Mouse (Mus musculus) hindbrain, embryonic 16.5 days (tissue): ENCODE measurements at regions not wholly inside any gene's neighbourhood (a gene's known extent, or its start where the extent isn't known, plus 50 kb on each side); places are given as distances from the start of the nearest gene placed in this dataset.

Experiments used
- ATAC-seq: fragments of 200-750 bp; cut with Nextera tagmentation; 2 replicates; pipeline ENCODE4 v1.8.0; 2017; ENCODE audit warnings: moderate TSS enrichment, moderate library complexity
- H3K27ac ChIP-seq: fragments of 300-500 bp; sonication (generic); 2 replicates; pipeline ENCODE4 v1.5.1; 2014; ENCODE audit warnings: low read depth, mild to moderate bottlenecking, control low read depth, low read length, moderate library complexity
- H3K27me3 ChIP-seq: fragments of 300-500 bp; sonication (generic); replicated peaks from 2 replicates; pipeline ENCODE4 v1.6.1; 2014; ENCODE audit warnings: low read length; ENCODE audit not compliant: control insufficient read depth, insufficient read depth
- H3K36me3 ChIP-seq: fragments of 300-500 bp; sonication (generic); 2 replicates; pipeline ENCODE4 v1.6.1; 2014; ENCODE audit warnings: mild to moderate bottlenecking, low read length, moderate library complexity, mixed read lengths; ENCODE audit not compliant: control insufficient read depth, insufficient read depth
- H3K4me1 ChIP-seq: fragments of 300-500 bp; sonication (generic); 2 replicates; pipeline ENCODE4 v1.6.1; 2014; ENCODE audit warnings: low read depth, low read length; ENCODE audit not compliant: control insufficient read depth, insufficient read depth
- H3K4me2 ChIP-seq: fragments of 300-500 bp; sonication (generic); 2 replicates; pipeline ENCODE4 v1.6.1; 2014; ENCODE audit warnings: mild to moderate bottlenecking, low read length, control low read depth, moderate library complexity
- H3K4me3 ChIP-seq: fragments of 300-500 bp; sonication (generic); 2 replicates; pipeline ENCODE4 v1.5.1; 2014; ENCODE audit warnings: mild to moderate bottlenecking, low read length, control low read depth, moderate library complexity
- H3K9ac ChIP-seq: fragments of 300-500 bp; sonication (generic); 2 replicates; pipeline ENCODE4 v1.6.1; 2014; ENCODE audit warnings: low read depth, mild to moderate bottlenecking, control low read depth, low read length, moderate library complexity
- H3K9me3 ChIP-seq: fragments of 300-500 bp; sonication (generic); 2 replicates; pipeline ENCODE4 v1.6.1; 2014; ENCODE audit warnings: mild to moderate bottlenecking, low read length, moderate library complexity; ENCODE audit not compliant: control insufficient read depth
- WGBS: fragments of 180-500 bp; shearing (Covaris S2); extraction: QIAGEN DNeasy Blood & Tissue Kit; methylation state at CpG from one replicate; pipeline ENCODE4 v1.1.7; 2014; 5-methylcytosine and 5-hydroxymethylcytosine counted together

GRCm38 (mm10) chr5:54178966-54179547 lies 180.8 kb downstream of the Stim2 start:
- no peak overlapping the region for H3K27ac ChIP-seq
- no peak overlapping the region for H3K4me3 ChIP-seq
- H3K36me3 ChIP-seq = no peaks in the 10 kb centered on the region
- no peaks in the 10 kb centered on the region for H3K9me3 ChIP-seq
- 66% methylated on average over 13 of the region's 13 CpGs for WGBS
- H3K4me1 ChIP-seq = peaks cover 16% of the 10 kb centered on the region
- no peak for ATAC-seq
- no peaks in the 10 kb centered on the region for H3K27me3 ChIP-seq
- H3K9ac ChIP-seq = no peak overlapping the region
- no peak overlapping the region for H3K4me2 ChIP-seq

GRCm38 (mm10) chr5:54180192-54180611 lies 181.9 kb downstream of the Stim2 start:
- no peak overlapping the region for H3K4me2 ChIP-seq
- no peaks in the 10 kb centered on the region for H3K9me3 ChIP-seq
- H3K9ac ChIP-seq = no peak overlapping the region
- WGBS = 32% methylated on average over 2 of the region's 2 CpGs
- H3K36me3 ChIP-seq = no peaks in the 10 kb centered on the region
- H3K4me1 ChIP-seq = peaks cover 16% of the 10 kb centered on the region
- H3K4me3 ChIP-seq = no peak overlapping the region
- H3K27me3 ChIP-seq = no peaks in the 10 kb centered on the region
- no peak overlapping the region for H3K27ac ChIP-seq
- ATAC-seq = 0 out of 2 replicates have a peak, but pooled peaks have one; percentile 53

- Histone ChIP-seq H3K4me2 (peak overlapping the region; percentile 40), H3K9ac (peak overlapping the region; percentile 2; the same call in 1 of the 2 replicates), H3K27me3 (no peaks in the 10 kb centered on the region), H3K27ac (no peak overlapping the region), H3K4me3 (peak overlapping the region; percentile 15), H3K9me3 (no peaks in the 10 kb centered on the region), H3K36me3 (no peaks in the 10 kb centered on the region), H3K4me1 (peaks cover 16% of the 10 kb centered on the region)
- ATAC-seq = peak; percentile 55
- 32% methylated on average over 10 of the region's 10 CpGs for WGBS
These were observed 182.5 kb downstream of the Stim2 start for GRCm38 (mm10) chr5:54180640-54181326.

- H3K27ac ChIP-seq = no peak overlapping the region
- no peaks in the 10 kb centered on the region for H3K9me3 ChIP-seq
- H3K27me3 ChIP-seq = no peaks in the 10 kb centered on the region
- H3K4me3 ChIP-seq = peak overlapping the region; percentile 15
- peak; percentile 64 for ATAC-seq
- peak overlapping the region; percentile 2; the same call in 1 of the 2 replicates for H3K9ac ChIP-seq
- peak overlapping the region; percentile 40 for H3K4me2 ChIP-seq
- H3K4me1 ChIP-seq = peaks cover 16% of the 10 kb centered on the region
- 16% methylated on average over 13 of the region's 13 CpGs for WGBS
- H3K36me3 ChIP-seq = no peaks in the 10 kb centered on the region
These were observed 183.1 kb downstream of the Stim2 start for GRCm38 (mm10) chr5:54181327-54181863.

- H3K4me2 ChIP-seq = no peak overlapping the region
- WGBS = 95% methylated on average over 4 of the region's 4 CpGs
- H3K9me3 ChIP-seq = no peaks in the 10 kb centered on the region
- no peak overlapping the region for H3K4me3 ChIP-seq
- H3K27ac ChIP-seq = no peak overlapping the region
- no peaks in the 10 kb centered on the region for H3K27me3 ChIP-seq
- no peak overlapping the region for H3K9ac ChIP-seq
- no peak for ATAC-seq
- H3K4me1 ChIP-seq = peaks cover 16% of the 10 kb centered on the region
- H3K36me3 ChIP-seq = no peaks in the 10 kb centered on the region
These were observed 184.5 kb downstream of the Stim2 start for GRCm38 (mm10) chr5:54182754-54183153.

- no peak overlapping the region for H3K9ac ChIP-seq
- no peaks in the 10 kb centered on the region for H3K9me3 ChIP-seq
- 52% methylated on average over 4 of the region's 4 CpGs for WGBS
- no peak overlapping the region for H3K4me2 ChIP-seq
- H3K27me3 ChIP-seq = no peaks in the 10 kb centered on the region
- ATAC-seq = 0 out of 2 replicates have a peak, but pooled peaks have one; percentile 31
- H3K36me3 ChIP-seq = no peaks in the 10 kb centered on the region
- peaks cover 12% of the 10 kb centered on the region for H3K4me1 ChIP-seq
- H3K4me3 ChIP-seq = no peak overlapping the region
- H3K27ac ChIP-seq = no peak overlapping the region
These were observed 187.4 kb downstream of the Stim2 start for GRCm38 (mm10) chr5:54185662-54186061.

- Histone ChIP-seq H3K27me3 (no peaks in the 10 kb centered on the region), H3K4me3 (no peak overlapping the region), H3K27ac (no peak overlapping the region), H3K9me3 (no peaks in the 10 kb centered on the region), H3K4me1 (peaks cover 7% of the 10 kb centered on the region), H3K9ac (no peak overlapping the region), H3K4me2 (no peak overlapping the region), H3K36me3 (no peaks in the 10 kb centered on the region)
- ATAC-seq = peak; percentile 35; the same call in 1 of the 2 replicates
- WGBS = 64% methylated on average over 11 of the region's 11 CpGs
These were observed 187.9 kb downstream of the Stim2 start for GRCm38 (mm10) chr5:54186076-54186676.

- Histone ChIP-seq H3K27me3 (no peaks in the 10 kb centered on the region), H3K36me3 (no peaks in the 10 kb centered on the region), H3K27ac (no peak overlapping the region), H3K4me2 (no peak overlapping the region), H3K4me1 (no peaks in the 10 kb centered on the region), H3K4me3 (no peak overlapping the region), H3K9me3 (no peaks in the 10 kb centered on the region), H3K9ac (no peak overlapping the region)
- ATAC-seq = peak; percentile 67; the same call in 1 of the 2 replicates
- WGBS = 79% methylated on average over 4 of the region's 4 CpGs
These were observed 193.4 kb downstream of the Stim2 start for GRCm38 (mm10) chr5:54191688-54192087.

GRCm38 (mm10) chr5:54194846-54195245 lies 196.5 kb downstream of the Stim2 start:
- Histone ChIP-seq H3K4me2 (no peak overlapping the region), H3K9ac (no peak overlapping the region), H3K36me3 (no peaks in the 10 kb centered on the region), H3K4me1 (no peaks in the 10 kb centered on the region), H3K4me3 (no peak overlapping the region), H3K9me3 (no peaks in the 10 kb centered on the region), H3K27me3 (no peaks in the 10 kb centered on the region), H3K27ac (no peak overlapping the region)
- no peak for ATAC-seq
- 82% methylated on average over 9 of the region's 9 CpGs for WGBS
